ENCODE assay signal across 12 mouse cellular contexts in the genomic region with DNA sequence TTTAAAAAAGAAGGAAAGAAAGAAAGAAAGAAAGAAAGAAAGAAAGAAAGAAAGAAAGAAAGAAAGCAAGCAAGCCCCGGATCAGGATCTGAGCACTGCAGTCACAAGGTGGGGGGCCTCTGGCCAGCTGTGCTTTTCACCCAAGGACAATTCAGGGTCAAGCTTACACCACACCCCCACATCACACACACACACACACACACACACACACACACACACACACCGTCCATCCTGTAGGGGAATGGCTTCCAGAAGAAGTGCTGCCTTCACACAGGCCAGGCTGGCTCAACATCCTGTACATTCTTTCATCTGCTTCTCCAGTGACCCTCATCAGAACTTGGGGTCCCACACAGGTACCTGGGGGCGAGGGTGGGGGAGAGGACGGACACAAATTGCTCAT. TPM values are rescaled to one million over a fixed set of nuclear protein-coding genes. Genes with fewer than 3 reads are reported as not detected.
DNase-seq lines count a peak whose midpoint lies in the region; ATAC-seq and TF ChIP-seq lines count a peak whose summit lies in the region.
"Had no signal": no experiment of that assay in that cellular context is flagged by ENCODE, and none has a peak within 500 bp of the region (broad histone marks: within the 10 kb centered on the region; RNA-seq: fewer than 3 reads in every experiment).

No protein-coding gene starts in this region.

- TF ChIP-seq CTCF in lung, embryonic 14.5 days (IDR thresholded peaks at IDR 0.05; ENCODE audit: low read depth): no peak
- TF ChIP-seq CTCF in intestine, postnatal 0 days (IDR thresholded peaks at IDR 0.05; ENCODE audit: low read depth): no peak

- DNase-seq in heart, adult 18-20 months: no peak
- no peak for DNase-seq in lung, embryonic 14.5 days
- no peak for DNase-seq in lung, postnatal 10 days
- no peak for DNase-seq in frontal cortex, adult 2 months (ENCODE audit: extremely low spot score in 1 of 2, low spot score in 1 of 2)

- peak overlapping the region; percentile 75; the same call in 1 of the 2 replicates for H3K27ac ChIP-seq in heart, embryonic 13.5 days (replicated peaks)
- no peak overlapping the region for H3K27ac ChIP-seq in lung, embryonic 14.5 days (ENCODE audit: low read depth)
- H3K27ac ChIP-seq in intestine, postnatal 0 days (ENCODE audit: low read depth, low read length): no peak overlapping the region
- no peak overlapping the region for H3K27ac ChIP-seq in neural tube, embryonic 15.5 days (replicated peaks)

- H3K4me3 ChIP-seq in heart, embryonic 13.5 days: no peak overlapping the region; the same call in 1 of the 2 replicates
- no peak overlapping the region for H3K4me3 ChIP-seq in lung, embryonic 14.5 days (ENCODE audit: low read depth, low read length)
- no peak overlapping the region for H3K4me3 ChIP-seq in intestine, postnatal 0 days (ENCODE audit: low read depth, low read length)
- no peak overlapping the region for H3K4me3 ChIP-seq in neural tube, embryonic 15.5 days (replicated peaks)

- peaks cover 7% of the 10 kb centered on the region for H3K4me1 ChIP-seq in heart, embryonic 13.5 days
- H3K4me1 ChIP-seq in lung, embryonic 14.5 days (ENCODE audit: insufficient read depth): no peaks in the 10 kb centered on the region
- no peaks in the 10 kb centered on the region for H3K4me1 ChIP-seq in intestine, postnatal 0 days (replicated peaks; ENCODE audit: control insufficient read depth, insufficient read depth, low read length)
- H3K4me1 ChIP-seq in neural tube, embryonic 15.5 days: no peaks in the 10 kb centered on the region

- no peak for ATAC-seq in heart, embryonic 13.5 days (ENCODE audit: extremely low read depth, insufficient number of reproducible peaks, low FRiP score, low TSS enrichment)
- ATAC-seq in lung, embryonic 14.5 days (ENCODE audit: insufficient read depth): 0 out of 2 replicates have a peak, but pooled peaks have one; percentile 28
- peak; percentile 33; the same call in 1 of the 2 replicates for ATAC-seq in intestine, postnatal 0 days
- ATAC-seq in neural tube, embryonic 15.5 days (ENCODE audit: low FRiP score): no peak
- no peak for ATAC-seq in cerebellum, adult (ENCODE audit: insufficient number of reproducible peaks, low FRiP score, low TSS enrichment)

- H3K9ac ChIP-seq in heart, embryonic 13.5 days: 0 out of 2 replicates have a peak overlapping the region, but pooled peaks have one; percentile 37
- no peak overlapping the region for H3K9ac ChIP-seq in lung, embryonic 14.5 days
- H3K9ac ChIP-seq in intestine, postnatal 0 days (ENCODE audit: low read depth, low read length): no peak overlapping the region
- H3K9ac ChIP-seq in neural tube, embryonic 15.5 days (replicated peaks): no peak overlapping the region

- H3K9me3 ChIP-seq in heart, embryonic 13.5 days: no peaks in the 10 kb centered on the region; the same call in 1 of the 2 replicates
- no peaks in the 10 kb centered on the region for H3K9me3 ChIP-seq in lung, embryonic 14.5 days (ENCODE audit: low read depth, low read length)
- H3K9me3 ChIP-seq in intestine, postnatal 0 days (ENCODE audit: control insufficient read depth): no peaks in the 10 kb centered on the region
- H3K9me3 ChIP-seq in neural tube, embryonic 15.5 days (replicated peaks): no peaks in the 10 kb centered on the region

- no peaks in the 10 kb centered on the region; the same call in 1 of the 2 replicates for H3K27me3 ChIP-seq in heart, embryonic 13.5 days (replicated peaks)
- H3K27me3 ChIP-seq in lung, embryonic 14.5 days (ENCODE audit: insufficient read depth, low read length): no peaks in the 10 kb centered on the region
- no peaks in the 10 kb centered on the region for H3K27me3 ChIP-seq in intestine, postnatal 0 days (replicated peaks; ENCODE audit: control insufficient read depth, insufficient read depth, low read length)
- no peaks in the 10 kb centered on the region for H3K27me3 ChIP-seq in neural tube, embryonic 15.5 days (replicated peaks)

- H3K4me2 ChIP-seq in heart, embryonic 13.5 days: peak overlapping the region; percentile 67
- H3K4me2 ChIP-seq in lung, embryonic 14.5 days: no peak overlapping the region
- no peak overlapping the region for H3K4me2 ChIP-seq in intestine, postnatal 0 days (replicated peaks; ENCODE audit: low read depth)
- H3K4me2 ChIP-seq in neural tube, embryonic 15.5 days: 0 out of 2 replicates have a peak overlapping the region, but pooled peaks have one; percentile 67

- H3K36me3 ChIP-seq in heart, embryonic 13.5 days: no peaks in the 10 kb centered on the region
- no peaks in the 10 kb centered on the region for H3K36me3 ChIP-seq in lung, embryonic 14.5 days (ENCODE audit: insufficient read depth)
- H3K36me3 ChIP-seq in intestine, postnatal 0 days (ENCODE audit: control insufficient read depth, insufficient read depth): no peaks in the 10 kb centered on the region
- H3K36me3 ChIP-seq in neural tube, embryonic 15.5 days: no peaks in the 10 kb centered on the region

- WGBS in heart, embryonic 13.5 days: 76% methylated on average over 4 of the region's 4 CpGs
- 77% methylated on average over 4 of the region's 4 CpGs for WGBS in lung, embryonic 14.5 days
- 69% methylated on average over 4 of the region's 4 CpGs for WGBS in intestine, postnatal 0 days
- WGBS in neural tube, embryonic 15.5 days: 78% methylated on average over 4 of the region's 4 CpGs

RNA-seq across cellular contexts. Expression of gene Pfkl, which starts 9.4 kb away (rescaled TPM):
- 190 and 214 TPM in 2 replicates for polyA plus RNA-seq in heart, embryonic 13.5 days (2015; fragmentation: Nextera tagmentation; extraction: Ambion mirVana)
- total RNA-seq in heart, adult 18-20 months (2021): 100 to 1,000 TPM; 114 to 120 TPM
- polyA plus RNA-seq in lung, embryonic 14.5 days (2014; fragmentation: Nextera tagmentation; extraction: Ambion mirVana): 141 and 160 TPM in 2 replicates
- 42.3 and 51.1 TPM in 2 replicates for polyA plus RNA-seq in intestine, postnatal 0 days (2015; fragmentation: Nextera tagmentation; extraction: Ambion mirVana)
- 112 and 133 TPM in 2 replicates for polyA plus RNA-seq in neural tube, embryonic 15.5 days (2015; fragmentation: Nextera tagmentation; extraction: Ambion mirVana)
- polyA plus RNA-seq in frontal cortex, adult 2 months (2012; rRNA removed): 164 and 180 TPM in 2 replicates

RNA-seq across cellular contexts. Expression of gene Dnmt3l, which starts 22.5 kb away (rescaled TPM):
- polyA plus RNA-seq in heart, embryonic 13.5 days (2015; fragmentation: Nextera tagmentation; extraction: Ambion mirVana): 0.13 and 0.37 TPM in 2 replicates
- not detected for total RNA-seq in heart, adult 18-20 months (2021)
- polyA plus RNA-seq in lung, embryonic 14.5 days (2014; fragmentation: Nextera tagmentation; extraction: Ambion mirVana): 1.4 TPM in 2 replicates
- polyA plus RNA-seq in intestine, postnatal 0 days (2015; fragmentation: Nextera tagmentation; extraction: Ambion mirVana): 0.14 and 0.31 TPM in 2 replicates
- 0.09 TPM in 1 of 2 replicates, not detected in the other for polyA plus RNA-seq in neural tube, embryonic 15.5 days (2015; fragmentation: Nextera tagmentation; extraction: Ambion mirVana)
- 0.34 and 0.52 TPM in 2 replicates for polyA plus RNA-seq in frontal cortex, adult 2 months (2012; rRNA removed)
- total RNA-seq: left cerebral cortex, postnatal 25 days; monocyte, adult 5-6 weeks had no signal
- polyA plus RNA-seq: inflammation-experienced regulatory T-cells, adult 6 months had no signal

RNA-seq across cellular contexts. Expression of gene Aire, which starts 24.1 kb away (rescaled TPM):
- not detected in 2 replicates for polyA plus RNA-seq in heart, embryonic 13.5 days (2015; fragmentation: Nextera tagmentation; extraction: Ambion mirVana)
- not detected for total RNA-seq in heart, adult 18-20 months (2021)
- 0.95 and 1.5 TPM in 2 replicates for polyA plus RNA-seq in lung, embryonic 14.5 days (2014; fragmentation: Nextera tagmentation; extraction: Ambion mirVana)
- 0.04 TPM in 1 of 2 replicates, not detected in the other for polyA plus RNA-seq in intestine, postnatal 0 days (2015; fragmentation: Nextera tagmentation; extraction: Ambion mirVana)
- 0.18 and 2.5 TPM in 2 replicates for polyA plus RNA-seq in neural tube, embryonic 15.5 days (2015; fragmentation: Nextera tagmentation; extraction: Ambion mirVana)
- 0.13 and 0.30 TPM in 2 replicates for polyA plus RNA-seq in frontal cortex, adult 2 months (2012; rRNA removed)
- total RNA-seq: adrenal gland, postnatal 4 days; left cerebral cortex, postnatal 25 days; monocyte, adult 5-6 weeks had no signal

RNA-seq across cellular contexts. Expression of gene 1810043G02Rik, which starts 41.0 kb away (rescaled TPM):
- polyA plus RNA-seq in heart, embryonic 13.5 days (2015; fragmentation: Nextera tagmentation; extraction: Ambion mirVana): 16.3 and 18.0 TPM in 2 replicates
- 1 to 10 TPM; 8.8 to 9.8 TPM for total RNA-seq in heart, adult 18-20 months (2021)
- polyA plus RNA-seq in lung, embryonic 14.5 days (2014; fragmentation: Nextera tagmentation; extraction: Ambion mirVana): 24.6 and 28.1 TPM in 2 replicates
- polyA plus RNA-seq in intestine, postnatal 0 days (2015; fragmentation: Nextera tagmentation; extraction: Ambion mirVana): 8.5 and 8.6 TPM in 2 replicates
- polyA plus RNA-seq in neural tube, embryonic 15.5 days (2015; fragmentation: Nextera tagmentation; extraction: Ambion mirVana): 48.5 and 51.5 TPM in 2 replicates
- polyA plus RNA-seq in frontal cortex, adult 2 months (2012; rRNA removed): 66.6 and 82.8 TPM in 2 replicates

RNA-seq across cellular contexts. Expression of gene Trpm2, which starts 48.9 kb away (rescaled TPM):
- polyA plus RNA-seq in heart, embryonic 13.5 days (2015; fragmentation: Nextera tagmentation; extraction: Ambion mirVana): 0.19 and 0.23 TPM in 2 replicates
- 1 to 10 TPM in 1 of 2 experiments, under 1 TPM in 1; 0.99 to 1.5 TPM for total RNA-seq in heart, adult 18-20 months (2021)
- 0.09 and 0.63 TPM in 2 replicates for polyA plus RNA-seq in lung, embryonic 14.5 days (2014; fragmentation: Nextera tagmentation; extraction: Ambion mirVana)
- polyA plus RNA-seq in intestine, postnatal 0 days (2015; fragmentation: Nextera tagmentation; extraction: Ambion mirVana): 0.66 and 1.1 TPM in 2 replicates
- 8.1 and 9.5 TPM in 2 replicates for polyA plus RNA-seq in neural tube, embryonic 15.5 days (2015; fragmentation: Nextera tagmentation; extraction: Ambion mirVana)
- polyA plus RNA-seq in frontal cortex, adult 2 months (2012; rRNA removed): 22.5 and 28.3 TPM in 2 replicates

Comparison
In these comparisons a context has a peak if more than half of its experiments do, and no peak if none do; other contexts are left out.
1. ATAC-seq: peak in lung, embryonic 14.5 days (single experiment) and intestine, postnatal 0 days (single experiment); none in heart, embryonic 13.5 days (single experiment), neural tube, embryonic 15.5 days (single experiment) and cerebellum, adult (single experiment).
2. H3K4me2 ChIP-seq: peak in heart, embryonic 13.5 days (single experiment) and neural tube, embryonic 15.5 days (single experiment); none in lung, embryonic 14.5 days (single experiment) and intestine, postnatal 0 days (single experiment).